Mouse (Mus musculus) C3H10T1/2 (cell line): ENCODE data around the gene Ctsa. TPM values are rescaled to one million over a fixed set of nuclear protein-coding genes. Genes with fewer than 3 reads are reported as not detected.

Experiments used
- polyA plus RNA-seq, 2 experiments: library from polyadenylated mRNA; unstranded; fragments of >200 nt; fragmentation: generic; extraction: Trizol; gene quantifications; one replicate each; pipeline ENCODE4 v1.2.1; 2012; ENCODE audit warnings: missing spikeins in 2 of 2

The Ctsa gene
- 100 to 1,000 TPM in 1 of 2 experiments, 10 to 100 TPM in 1; 94.4 to 205 TPM for polyA plus RNA-seq

GRCm38 (mm10) chr2:164832748-164833301, at the start of gene Ctsa:
Gene Ctsa, plus strand, starts transcription at chr2:164832873.

GRCm38 (mm10) chr2:164785481-164786387, 46.9 kb upstream of the Ctsa start, which contains the start of gene Snx21:
Gene Snx21, plus strand, starts transcription at chr2:164785823.

GRCm38 (mm10) chr2:164804533-164805331, 27.9 kb upstream of the Ctsa start, which contains the start of the genes Acot8 and Zswim3:
Gene Acot8, minus strand, starts transcription at chr2:164804882.
Gene Zswim3, plus strand, starts transcription at chr2:164805098.

GRCm38 (mm10) chr2:164822636-164823165, 10.0 kb upstream of the Ctsa start, which contains the start of gene Zswim1:
Gene Zswim1, plus strand, starts transcription at chr2:164822686.

GRCm38 (mm10) chr2:164828437-164828836, 4.2 kb upstream of the Ctsa start, which contains the start of gene Spata25:
Gene Spata25, minus strand, starts transcription at chr2:164828537.

GRCm38 (mm10) chr2:164833314-164833959, 764 bp downstream of the Ctsa start, which contains the start of gene Neurl2:
Gene Neurl2, minus strand, starts transcription at chr2:164833456.

GRCm38 (mm10) chr2:164857101-164857821, 24.6 kb downstream of the Ctsa start, which contains the start of gene Pltp:
Gene Pltp, minus strand, starts transcription at chr2:164857711.

GRCm38 (mm10) chr2:164879228-164879567, 46.5 kb downstream of the Ctsa start, which contains the start of gene Pcif1:
Gene Pcif1, plus strand, starts transcription at chr2:164879304.

Other genes starting within 250 kb of the Ctsa start
- gene Wfdc6a, start 247.4 kb upstream of the Ctsa start, polyA plus RNA-seq: not detected
- gene Eppin, start 239.3 kb upstream of the Ctsa start, polyA plus RNA-seq: not detected
- gene Wfdc6b, start 219.4 kb upstream of the Ctsa start, polyA plus RNA-seq: not detected
- gene Wfdc8, start 219.2 kb upstream of the Ctsa start, polyA plus RNA-seq: not detected
- gene Wfdc16, start 194.1 kb upstream of the Ctsa start, polyA plus RNA-seq: not detected
- gene Wfdc10, start 176.8 kb upstream of the Ctsa start, polyA plus RNA-seq: not detected
- gene Wfdc9, start 176.3 kb upstream of the Ctsa start, polyA plus RNA-seq: not detected
- gene Wfdc11, start 158.8 kb upstream of the Ctsa start, polyA plus RNA-seq: not detected
- gene Wfdc13, start 147.8 kb upstream of the Ctsa start, polyA plus RNA-seq: under 1 TPM in 1 of 2 experiments, not detected in 1; 0.04 TPM
- not detected for gene Spint4, start 134.4 kb upstream of the Ctsa start, polyA plus RNA-seq
- gene Spint5, start 117.6 kb upstream of the Ctsa start, polyA plus RNA-seq: not detected
- 1 to 10 TPM in 1 of 2 experiments, under 1 TPM in 1; 0.27 to 1.1 TPM for gene Wfdc3, start 86.9 kb upstream of the Ctsa start, polyA plus RNA-seq
- 10 to 100 TPM; 55.3 to 58.9 TPM for gene Dnttip1, start 86.9 kb upstream of the Ctsa start, polyA plus RNA-seq
- 100 to 1,000 TPM; 116 to 219 TPM for gene Ube2c, start 63.0 kb upstream of the Ctsa start, polyA plus RNA-seq
- gene Tnnc2, start 52.9 kb upstream of the Ctsa start, polyA plus RNA-seq: under 1 TPM in 1 of 2 experiments, not detected in 1; 0.19 TPM
- gene Snx21, start 47.0 kb upstream of the Ctsa start, polyA plus RNA-seq: 10 to 100 TPM; 29.7 to 50.1 TPM
- gene Acot8, start 28.0 kb upstream of the Ctsa start, polyA plus RNA-seq: 10 to 100 TPM; 10.7 to 19.9 TPM
- 1 to 10 TPM; 2.1 to 4.9 TPM for gene Zswim3, start 27.8 kb upstream of the Ctsa start, polyA plus RNA-seq
- 10 to 100 TPM in 1 of 2 experiments, 1 to 10 TPM in 1; 9.1 to 10.1 TPM for gene Zswim1, start 10.2 kb upstream of the Ctsa start, polyA plus RNA-seq
- under 1 TPM in 1 of 2 experiments, not detected in 1; 0.26 TPM for gene Spata25, start 4.3 kb upstream of the Ctsa start, polyA plus RNA-seq
- 1 to 10 TPM; 2.4 to 6.6 TPM for gene Neurl2, start 583 bp downstream of the Ctsa start, polyA plus RNA-seq
- gene Pltp, start 24.8 kb downstream of the Ctsa start, polyA plus RNA-seq: 100 to 1,000 TPM in 1 of 2 experiments, 10 to 100 TPM in 1; 16.6 to 130 TPM
- gene Pcif1, start 46.4 kb downstream of the Ctsa start, polyA plus RNA-seq: 10 to 100 TPM; 56.7 to 65.1 TPM
- gene Zfp335, start 78.9 kb downstream of the Ctsa start, polyA plus RNA-seq: 10 to 100 TPM in 1 of 2 experiments, 1 to 10 TPM in 1; 4.1 to 11.3 TPM
- 10 to 100 TPM in 1 of 2 experiments, under 1 TPM in 1; 0.49 to 19.7 TPM for gene Mmp9, start 107.9 kb downstream of the Ctsa start, polyA plus RNA-seq
- 1 to 10 TPM in 1 of 2 experiments, under 1 TPM in 1; 0.12 to 1.1 TPM for gene Slc12a5, start 127.9 kb downstream of the Ctsa start, polyA plus RNA-seq
- 10 to 100 TPM; 11.6 to 29.5 TPM for gene Ncoa5, start 202.0 kb downstream of the Ctsa start, polyA plus RNA-seq
- not detected for gene Cd40, start 222.8 kb downstream of the Ctsa start, polyA plus RNA-seq